Mouse (Mus musculus): ENCODE data around the gene Pim3. TPM values are rescaled to one million over a fixed set of nuclear protein-coding genes. Genes with fewer than 3 reads are reported as not detected.

The Pim3 gene
- polyA plus RNA-seq, 1 experiment from 2014 or later: 38.6 TPM

DNA sequence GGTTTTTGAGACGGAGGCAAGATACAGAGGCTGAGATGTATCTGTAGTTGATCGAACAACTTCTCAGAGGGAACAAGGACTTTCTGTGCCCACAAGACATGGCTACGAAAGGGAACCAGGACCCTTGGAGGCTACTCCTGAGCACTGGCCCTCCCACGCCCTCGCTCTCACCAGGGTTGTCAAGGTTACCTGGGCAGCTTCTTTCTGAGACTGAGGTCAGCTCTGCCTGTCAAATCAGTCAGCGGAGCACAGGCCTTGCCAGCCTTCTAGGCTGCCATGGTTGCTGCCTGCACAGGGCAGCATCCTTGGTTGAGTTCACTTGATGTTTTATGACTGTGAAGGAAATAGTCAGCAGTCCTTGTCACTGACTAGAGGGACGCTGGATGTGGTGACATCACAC is 39.5 kb upstream of the Pim3 start:
- WGBS: 95% methylated on average over 7 of the region's 7 CpGs
- DNase-seq (ENCODE audit: low spot score): no peak
- H3K4me2 ChIP-seq (ENCODE audit: low read depth, low read length): no peak overlapping the region
- no peaks in the 10 kb centered on the region for H3K9me3 ChIP-seq (ENCODE audit: control insufficient read depth, low read length)
- no peak overlapping the region for H3K27ac ChIP-seq (replicated peaks; ENCODE audit: low read depth, low read length)
- ATAC-seq (ENCODE audit: low read depth): no peak
- no peak overlapping the region for H3K4me3 ChIP-seq (ENCODE audit: low read depth, low read length)
- H3K4me1 ChIP-seq (ENCODE audit: control insufficient read depth, insufficient read depth, low read length): peaks cover 13% of the 10 kb centered on the region
- H3K9ac ChIP-seq (ENCODE audit: low read depth, low read length): no peak overlapping the region
- H3K36me3 ChIP-seq (ENCODE audit: control insufficient read depth, insufficient read depth, low read length): peaks cover 45% of the 10 kb centered on the region
- H3K27me3 ChIP-seq (replicated peaks; ENCODE audit: control insufficient read depth, insufficient read depth, low read length): no peaks in the 10 kb centered on the region

DNA sequence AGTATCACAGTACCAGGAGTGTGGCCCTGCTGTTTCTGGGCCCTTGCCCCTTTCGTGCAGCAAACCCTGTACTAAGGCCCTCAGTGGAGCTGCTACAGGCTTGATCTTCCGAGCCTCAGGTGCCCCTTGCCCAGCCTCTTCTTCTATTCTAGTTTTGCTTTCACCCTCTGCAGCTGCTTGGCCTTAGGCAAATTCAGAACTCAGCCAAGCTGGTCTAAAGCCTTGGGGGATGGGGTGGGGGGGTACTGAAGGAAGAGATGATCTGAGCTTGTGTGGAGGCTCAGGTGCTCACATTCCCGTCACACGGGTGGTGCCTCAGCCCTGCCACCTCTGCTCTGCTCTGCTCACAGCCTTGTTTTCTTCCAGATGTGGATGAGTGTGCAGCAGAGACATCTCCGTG is 38.6 kb upstream of the Pim3 start:
- DNase-seq (ENCODE audit: low spot score): no peak
- Histone ChIP-seq H3K4me1 (ENCODE audit: control insufficient read depth, insufficient read depth, low read length) (peaks cover 11% of the 10 kb centered on the region), H3K9me3 (ENCODE audit: control insufficient read depth, low read length) (no peaks in the 10 kb centered on the region), H3K27me3 (replicated peaks; ENCODE audit: control insufficient read depth, insufficient read depth, low read length) (no peaks in the 10 kb centered on the region), H3K9ac (ENCODE audit: low read depth, low read length) (no peak overlapping the region), H3K36me3 (ENCODE audit: control insufficient read depth, insufficient read depth, low read length) (peaks cover 45% of the 10 kb centered on the region), H3K4me3 (ENCODE audit: low read depth, low read length) (no peak overlapping the region), H3K4me2 (ENCODE audit: low read depth, low read length) (no peak overlapping the region), H3K27ac (replicated peaks; ENCODE audit: low read depth, low read length) (no peak overlapping the region)
- 88% methylated on average over 5 of the region's 5 CpGs for WGBS
- ATAC-seq (ENCODE audit: low read depth): no peak

- Histone ChIP-seq H3K4me3 (ENCODE audit: low read depth, low read length) (no peak overlapping the region), H3K9ac (ENCODE audit: low read depth, low read length) (no peak overlapping the region), H3K4me2 (ENCODE audit: low read depth, low read length) (no peak overlapping the region), H3K27ac (replicated peaks; ENCODE audit: low read depth, low read length) (no peak overlapping the region), H3K27me3 (replicated peaks; ENCODE audit: control insufficient read depth, insufficient read depth, low read length) (no peaks in the 10 kb centered on the region), H3K4me1 (ENCODE audit: control insufficient read depth, insufficient read depth, low read length) (no peaks in the 10 kb centered on the region), H3K36me3 (ENCODE audit: control insufficient read depth, insufficient read depth, low read length) (peaks cover 38% of the 10 kb centered on the region), H3K9me3 (ENCODE audit: control insufficient read depth, low read length) (no peaks in the 10 kb centered on the region)
- ATAC-seq (ENCODE audit: low read depth) (no peak), DNase-seq (ENCODE audit: low spot score) (no peak)
- WGBS: 91% methylated on average over 6 of the region's 6 CpGs
These were observed 34.5 kb upstream of the Pim3 start for GRCm38 (mm10) chr15:88827466-88827865.

DNA sequence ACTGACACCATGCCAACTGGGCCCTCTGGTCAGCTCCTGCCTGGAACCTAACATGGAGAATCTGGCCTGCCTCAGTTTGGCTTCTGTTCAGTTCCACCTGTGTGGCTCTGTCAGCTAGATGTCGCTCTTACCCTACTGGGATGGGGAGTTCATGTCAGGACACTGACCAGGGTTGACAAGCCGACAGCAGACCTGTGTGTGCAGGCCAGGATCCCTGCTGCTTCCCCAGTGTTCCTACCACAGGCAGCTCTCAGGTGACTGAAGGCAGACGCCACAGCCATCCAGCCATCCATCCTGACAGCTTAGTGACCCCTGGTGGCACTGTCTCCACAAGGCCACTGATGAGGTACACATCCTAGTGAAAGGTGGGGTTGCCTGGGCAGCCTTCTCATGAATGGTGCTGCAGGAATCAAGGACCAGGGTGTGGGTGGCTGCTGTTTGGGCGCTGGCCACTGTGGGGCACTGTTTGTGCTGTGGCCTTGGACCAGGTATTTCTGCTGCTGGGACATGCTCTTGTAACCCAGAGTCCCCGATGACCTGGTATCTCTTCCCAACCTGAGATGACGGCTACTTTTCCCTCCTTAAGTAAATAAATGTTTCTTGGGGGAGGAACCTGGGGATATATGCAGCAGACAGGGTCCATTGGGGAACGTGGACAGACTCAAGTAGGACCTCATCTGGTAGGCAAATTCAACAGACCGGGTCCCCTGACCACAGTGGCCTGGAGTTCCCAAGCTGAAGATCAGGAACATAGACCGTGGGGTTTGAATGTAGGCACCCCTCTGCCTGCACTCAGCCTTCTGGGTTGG is 33.8 kb upstream of the Pim3 start:
- 27% methylated on average over 8 of the region's 9 CpGs for WGBS
- H3K27ac ChIP-seq (replicated peaks; ENCODE audit: low read depth, low read length): no peak overlapping the region
- DNase-seq (ENCODE audit: low spot score) (no peak), ATAC-seq (ENCODE audit: low read depth) (peak; percentile 53)
- H3K9ac ChIP-seq (ENCODE audit: low read depth, low read length): no peak overlapping the region
- H3K27me3 ChIP-seq (replicated peaks; ENCODE audit: control insufficient read depth, insufficient read depth, low read length): no peaks in the 10 kb centered on the region
- no peaks in the 10 kb centered on the region for H3K4me1 ChIP-seq (ENCODE audit: control insufficient read depth, insufficient read depth, low read length)
- no peak overlapping the region for H3K4me2 ChIP-seq (ENCODE audit: low read depth, low read length)
- H3K9me3 ChIP-seq (ENCODE audit: control insufficient read depth, low read length): no peaks in the 10 kb centered on the region
- H3K36me3 ChIP-seq (ENCODE audit: control insufficient read depth, insufficient read depth, low read length): peaks cover 30% of the 10 kb centered on the region
- H3K4me3 ChIP-seq (ENCODE audit: low read depth, low read length): no peak overlapping the region

DNA sequence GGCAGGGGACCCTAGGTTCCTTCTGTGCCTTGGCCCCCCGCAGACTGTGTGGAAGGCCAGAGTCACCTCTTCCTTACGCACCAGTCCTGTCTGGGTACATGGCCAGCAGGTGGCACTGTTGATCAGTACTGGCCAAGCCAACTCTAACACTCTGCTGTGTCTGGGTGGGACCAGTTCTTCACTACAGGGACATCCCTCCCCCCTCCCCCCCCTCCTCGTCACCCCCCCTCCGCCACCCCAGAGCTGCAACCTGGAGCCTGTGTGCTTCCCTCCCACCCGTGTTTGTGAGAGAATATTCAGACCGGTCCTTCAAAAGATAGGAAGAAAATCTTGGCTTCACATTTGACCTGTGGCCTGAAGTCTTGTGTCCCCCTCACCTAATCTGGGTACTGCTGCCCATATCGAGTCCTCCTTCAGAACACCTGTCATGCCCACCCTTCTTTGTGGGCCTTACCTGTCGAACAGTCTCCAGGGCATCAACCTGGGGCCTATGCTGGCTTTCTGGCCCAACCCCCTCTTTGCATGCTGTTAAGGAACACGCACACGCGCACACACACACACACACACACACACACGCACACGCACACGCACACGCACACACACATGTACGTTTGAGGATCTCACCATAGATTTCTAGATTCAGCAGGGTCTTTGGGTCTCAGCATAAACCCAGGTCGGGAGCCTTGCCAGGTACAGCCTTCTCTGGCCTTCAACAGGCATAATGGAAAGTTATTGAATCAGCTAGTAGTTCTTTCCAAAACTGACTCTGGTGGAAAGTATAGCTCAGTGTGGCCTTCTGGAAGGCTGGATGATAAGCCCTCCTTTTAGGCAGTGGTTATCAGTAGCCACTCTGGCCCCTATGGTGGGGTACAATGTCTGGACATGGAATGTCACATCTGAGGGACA is 32.9 kb upstream of the Pim3 start:
- H3K9me3 ChIP-seq (ENCODE audit: control insufficient read depth, low read length): no peaks in the 10 kb centered on the region
- H3K27me3 ChIP-seq (replicated peaks; ENCODE audit: control insufficient read depth, insufficient read depth, low read length): no peaks in the 10 kb centered on the region
- no peak overlapping the region for H3K27ac ChIP-seq (replicated peaks; ENCODE audit: low read depth, low read length)
- peaks cover 22% of the 10 kb centered on the region for H3K36me3 ChIP-seq (ENCODE audit: control insufficient read depth, insufficient read depth, low read length)
- DNase-seq (ENCODE audit: low spot score): peak; percentile 87
- H3K4me3 ChIP-seq (ENCODE audit: low read depth, low read length): no peak overlapping the region
- 55% methylated on average over 17 of the region's 17 CpGs for WGBS
- H3K9ac ChIP-seq (ENCODE audit: low read depth, low read length): no peak overlapping the region
- no peaks in the 10 kb centered on the region for H3K4me1 ChIP-seq (ENCODE audit: control insufficient read depth, insufficient read depth, low read length)
- no peak overlapping the region for H3K4me2 ChIP-seq (ENCODE audit: low read depth, low read length)
- peak; percentile 95 for ATAC-seq (ENCODE audit: low read depth)

DNA sequence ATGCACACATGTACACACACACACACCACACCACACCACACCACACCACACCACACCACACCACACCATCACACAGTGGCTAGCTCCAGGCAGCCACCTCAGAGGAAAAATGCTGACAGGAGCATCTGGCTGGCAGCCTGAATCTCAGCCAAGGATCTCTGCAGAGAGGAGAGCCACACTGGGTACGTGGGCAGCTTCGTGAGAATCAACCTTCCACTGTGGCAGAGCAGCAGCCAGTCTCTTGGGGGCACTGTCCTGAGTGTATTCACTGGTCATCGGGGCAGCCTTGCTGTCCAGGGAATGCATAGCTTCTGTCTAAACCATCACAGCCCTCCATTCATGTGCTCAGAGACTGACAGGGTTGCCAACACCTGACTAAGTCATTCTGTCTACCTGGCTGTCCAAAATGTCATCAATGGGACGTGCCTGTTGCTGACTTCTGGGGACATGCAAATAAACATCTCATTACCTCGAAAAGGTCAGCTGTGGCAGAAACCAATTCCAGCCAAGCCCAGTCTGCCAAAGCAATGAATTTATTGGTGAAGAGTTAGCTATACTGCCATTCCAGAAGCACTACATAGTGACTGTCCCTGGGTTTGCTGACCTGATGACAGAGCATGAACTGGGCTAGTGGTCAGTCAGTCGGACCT is 32.1 kb upstream of the Pim3 start:
- no peak overlapping the region for H3K4me2 ChIP-seq (ENCODE audit: low read depth, low read length)
- no peak overlapping the region for H3K9ac ChIP-seq (ENCODE audit: low read depth, low read length)
- H3K9me3 ChIP-seq (ENCODE audit: control insufficient read depth, low read length): no peaks in the 10 kb centered on the region
- H3K4me1 ChIP-seq (ENCODE audit: control insufficient read depth, insufficient read depth, low read length): no peaks in the 10 kb centered on the region
- no peaks in the 10 kb centered on the region for H3K27me3 ChIP-seq (replicated peaks; ENCODE audit: control insufficient read depth, insufficient read depth, low read length)
- 70% methylated on average over 6 of the region's 6 CpGs for WGBS
- DNase-seq (ENCODE audit: low spot score) (no peak), ATAC-seq (ENCODE audit: low read depth) (no peak)
- H3K36me3 ChIP-seq (ENCODE audit: control insufficient read depth, insufficient read depth, low read length): peaks cover 13% of the 10 kb centered on the region; the same call in 1 of the 2 replicates
- no peak overlapping the region for H3K4me3 ChIP-seq (ENCODE audit: low read depth, low read length)
- H3K27ac ChIP-seq (replicated peaks; ENCODE audit: low read depth, low read length): no peak overlapping the region

DNA sequence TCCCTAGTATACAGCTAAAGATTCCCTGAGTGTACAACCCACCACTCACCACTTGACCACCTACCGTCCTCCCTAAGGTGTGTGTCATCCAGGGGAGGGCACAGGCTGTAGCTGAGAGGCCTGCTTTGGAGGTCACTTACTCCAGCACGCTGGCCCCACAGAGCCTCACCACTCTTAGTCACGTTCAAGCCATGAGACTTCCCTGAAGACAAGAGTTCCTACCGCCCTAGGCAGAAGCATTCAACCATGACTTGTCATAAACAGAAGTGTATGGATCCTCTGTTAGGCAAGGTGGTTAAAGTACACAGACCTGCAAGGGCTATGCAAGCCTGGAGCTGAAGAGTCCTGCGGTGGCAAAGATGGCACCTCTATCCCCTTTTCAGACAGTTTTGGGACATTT is 31.3 kb upstream of the Pim3 start:
- no peak overlapping the region for H3K9ac ChIP-seq (ENCODE audit: low read depth, low read length)
- 82% methylated on average over 5 of the region's 5 CpGs for WGBS
- H3K4me1 ChIP-seq (ENCODE audit: control insufficient read depth, insufficient read depth, low read length): no peaks in the 10 kb centered on the region
- DNase-seq (ENCODE audit: low spot score) (no peak), ATAC-seq (ENCODE audit: low read depth) (no peak)
- no peak overlapping the region for H3K4me3 ChIP-seq (ENCODE audit: low read depth, low read length)
- no peak overlapping the region for H3K4me2 ChIP-seq (ENCODE audit: low read depth, low read length)
- peaks cover 5% of the 10 kb centered on the region; the same call in 1 of the 2 replicates for H3K36me3 ChIP-seq (ENCODE audit: control insufficient read depth, insufficient read depth, low read length)
- H3K27me3 ChIP-seq (replicated peaks; ENCODE audit: control insufficient read depth, insufficient read depth, low read length): no peaks in the 10 kb centered on the region
- no peaks in the 10 kb centered on the region for H3K9me3 ChIP-seq (ENCODE audit: control insufficient read depth, low read length)
- no peak overlapping the region for H3K27ac ChIP-seq (replicated peaks; ENCODE audit: low read depth, low read length)

- DNase-seq (ENCODE audit: low spot score) (no peak), ATAC-seq (ENCODE audit: low read depth) (no peak)
- Histone ChIP-seq H3K36me3 (ENCODE audit: control insufficient read depth, insufficient read depth, low read length) (no peaks in the 10 kb centered on the region; the same call in 1 of the 2 replicates), H3K9me3 (ENCODE audit: control insufficient read depth, low read length) (no peaks in the 10 kb centered on the region), H3K9ac (ENCODE audit: low read depth, low read length) (no peak overlapping the region), H3K27me3 (replicated peaks; ENCODE audit: control insufficient read depth, insufficient read depth, low read length) (no peaks in the 10 kb centered on the region), H3K27ac (replicated peaks; ENCODE audit: low read depth, low read length) (no peak overlapping the region), H3K4me2 (ENCODE audit: low read depth, low read length) (no peak overlapping the region), H3K4me1 (ENCODE audit: control insufficient read depth, insufficient read depth, low read length) (no peaks in the 10 kb centered on the region), H3K4me3 (ENCODE audit: low read depth, low read length) (no peak overlapping the region)
- WGBS: 60% methylated on average over 5 of the region's 5 CpGs
These were observed 30.5 kb upstream of the Pim3 start for GRCm38 (mm10) chr15:88831482-88831881.
